Mouse (Mus musculus) thymus, postnatal 36 days (tissue): ENCODE data around the gene Snrnp70.

Experiments used
- DNase-seq, 2 experiments: peaks; one replicate each; pipeline ENCODE4 v3.0.0; 2022; ENCODE audit warnings: mixed read lengths in 2 of 2

Snrnp70 gene

DNA sequence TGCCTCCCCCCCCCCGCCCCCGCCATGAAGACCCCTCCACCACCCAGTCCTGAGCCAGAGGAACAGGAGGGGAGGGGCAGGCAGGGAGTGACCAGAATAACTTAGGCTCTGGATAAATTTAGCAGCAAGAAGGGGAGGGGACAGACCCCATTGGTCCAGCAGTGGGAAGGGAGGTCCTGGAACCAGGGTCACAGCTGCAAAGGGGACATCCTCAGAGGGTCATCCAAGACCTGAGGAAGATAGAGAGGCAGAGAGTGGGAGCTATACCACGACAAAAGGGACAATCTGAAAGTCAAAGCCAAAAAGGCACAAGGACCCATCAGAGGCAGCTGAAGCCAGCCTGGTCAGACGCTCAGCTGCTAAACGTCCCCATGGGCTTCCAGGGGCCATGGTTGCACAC, 60.5 kb downstream of the Snrnp70 start, which contains the start of gene Hrc:
Hrc (plus strand) TSS at position 235 of the 400 bp plus-strand sequence.
- DNase-seq: no peak

DNA sequence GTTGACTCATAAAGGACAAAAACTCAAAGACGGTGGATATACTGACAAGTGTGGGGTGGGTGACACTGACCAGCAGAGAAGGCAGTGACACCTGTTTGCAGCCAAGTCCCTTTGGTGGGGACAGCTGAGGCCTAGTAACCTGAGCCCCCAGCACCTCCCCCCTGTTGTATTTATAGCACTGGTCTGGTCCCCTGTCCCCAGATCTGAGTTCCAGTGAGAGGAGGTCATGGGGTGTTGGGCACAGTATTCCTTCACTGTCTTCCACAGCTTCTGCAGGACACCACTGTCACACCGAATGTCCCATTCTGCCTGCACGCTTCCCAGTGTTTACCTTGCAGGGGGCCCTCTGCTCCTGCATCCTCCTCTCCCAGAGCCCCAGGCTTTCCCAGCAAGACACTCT, 60.9 kb downstream of the Snrnp70 start:
- no peak for DNase-seq

DNA sequence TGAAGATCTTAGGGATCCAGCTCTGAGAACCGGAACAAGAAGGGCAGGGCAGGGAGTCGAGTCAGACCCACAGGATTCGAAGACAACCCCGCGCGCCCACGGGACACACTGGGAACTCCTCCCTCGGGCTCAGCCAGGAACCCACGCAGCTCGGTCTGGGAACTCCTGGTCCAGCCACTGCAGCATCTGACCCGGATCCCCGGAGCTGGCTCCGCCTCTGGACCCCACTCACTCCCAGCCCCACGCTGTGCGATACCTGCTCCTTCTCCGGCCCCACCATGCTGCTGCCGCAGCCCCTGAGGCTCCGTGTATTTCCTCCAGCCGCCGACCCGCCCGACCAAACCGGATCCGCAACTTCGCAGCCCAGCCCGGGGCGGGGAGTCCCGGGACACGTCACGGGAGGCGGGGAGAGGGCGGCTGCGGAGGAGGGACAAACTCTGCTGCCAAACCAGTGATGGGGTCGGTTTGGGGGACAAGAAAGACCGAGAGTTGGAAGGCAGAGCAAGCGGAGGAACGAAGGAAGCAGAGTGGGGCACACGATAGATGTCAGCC, 62.0 kb downstream of the Snrnp70 start, which contains the start of gene Trpm4:
Trpm4 (minus strand) TSS at position 350 of the 552 bp plus-strand sequence.
- peak; percentile 87 to 89 for DNase-seq

DNA sequence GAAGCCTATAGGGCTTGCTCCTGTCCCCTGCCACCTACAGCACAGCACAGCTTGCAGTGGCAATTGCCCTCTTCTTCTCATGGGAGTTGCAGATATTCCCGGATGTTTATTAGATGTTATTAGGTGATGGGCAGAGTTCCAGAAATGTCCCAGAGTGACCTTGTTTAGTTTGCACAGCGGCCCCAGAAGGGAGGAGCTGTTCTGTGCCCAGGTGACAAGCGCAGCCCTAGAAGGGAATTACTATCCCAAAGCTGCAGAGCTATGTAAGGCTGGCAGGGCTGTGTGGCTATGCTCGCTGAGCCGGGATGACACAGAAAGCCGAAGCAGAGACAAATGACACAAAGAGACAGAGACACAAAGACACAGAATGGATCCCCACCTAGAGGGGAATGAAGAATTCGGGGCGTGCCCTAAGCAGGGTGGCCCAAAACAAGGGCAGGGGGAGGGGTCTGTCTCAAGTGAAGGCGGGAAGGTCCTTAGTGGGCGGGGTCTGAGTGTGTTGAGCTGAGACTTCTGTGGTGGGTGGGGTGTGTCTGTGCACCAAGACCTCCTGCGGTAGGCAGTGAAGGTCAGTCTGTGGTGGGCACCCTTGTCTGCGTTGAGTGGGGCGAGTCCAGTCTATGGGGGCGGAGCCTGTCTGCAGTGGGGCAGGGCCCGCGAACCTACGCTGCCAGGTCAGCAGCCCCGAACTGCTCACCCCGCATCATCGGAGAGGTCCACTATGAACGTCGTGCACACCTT, 62.7 kb downstream of the Snrnp70 start:
- peak; percentile 63 to 72 for DNase-seq

DNA sequence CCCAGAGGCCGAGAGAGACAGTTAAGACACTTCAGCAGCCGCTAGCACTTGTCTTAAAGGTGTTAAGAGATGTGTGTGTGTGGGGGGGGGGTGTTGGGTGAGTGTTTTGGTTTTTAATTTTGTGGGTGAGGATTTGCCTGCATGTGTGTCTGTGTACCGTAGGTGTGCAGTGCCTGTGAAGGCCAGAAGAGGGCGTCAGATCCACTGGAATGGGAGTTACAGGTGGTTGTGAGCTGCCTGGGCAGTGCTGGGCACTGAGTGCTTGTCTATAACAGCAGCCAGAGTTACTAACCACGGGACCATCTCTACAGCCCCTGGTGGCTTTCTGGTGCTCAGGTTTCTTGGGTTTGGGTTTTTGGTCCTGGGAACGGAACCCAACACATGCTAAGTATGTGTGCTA, 64.0 kb downstream of the Snrnp70 start:
- DNase-seq: no peak

DNA sequence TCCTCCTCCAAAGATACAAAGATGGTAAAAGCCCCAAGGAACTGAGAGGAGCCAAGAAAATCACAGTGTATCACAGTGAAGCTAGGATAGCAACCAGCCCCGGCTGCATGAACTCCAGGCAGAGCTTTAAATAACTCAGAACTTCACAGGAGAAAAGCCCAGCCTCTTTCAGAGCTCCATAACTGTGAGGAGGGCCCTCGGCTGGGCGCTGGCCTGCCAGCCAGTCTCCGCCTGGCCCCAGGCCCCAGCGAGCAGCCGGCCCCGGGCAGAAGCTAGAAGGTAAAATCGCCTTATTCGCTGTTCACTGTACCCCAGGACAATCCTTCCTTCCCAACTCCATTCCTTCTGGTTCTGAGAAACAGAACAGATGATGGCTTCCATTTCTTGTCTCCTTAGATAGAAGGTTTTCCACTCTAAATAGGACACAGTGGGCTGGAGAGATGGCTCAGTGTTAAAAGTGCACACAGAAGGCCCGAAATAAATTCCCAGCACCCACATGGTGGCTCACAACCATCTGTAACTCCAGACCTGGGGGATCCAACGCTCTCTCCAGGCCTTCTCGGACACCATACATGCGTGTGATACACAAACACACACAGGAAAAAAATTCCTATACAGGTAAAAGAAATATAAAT, 66.6 kb downstream of the Snrnp70 start:
- DNase-seq: no peak
